Mouse (Mus musculus): ENCODE results near the gene Dlg2. TPM values are rescaled to one million over a fixed set of nuclear protein-coding genes. Genes with fewer than 3 reads are reported as not detected.

The Dlg2 gene
- polyA plus RNA-seq, 1 experiment, result 38.6 TPM

- TF ChIP-seq CTCF (IDR thresholded peaks at IDR 0.05; ENCODE audit: borderline replicate concordance, extremely low read depth, insufficient read depth, insufficient read length) (no peak), POLR2A (IDR thresholded peaks at IDR 0.05; ENCODE audit: borderline replicate concordance, extremely low read depth, insufficient read depth, insufficient read length, poor library complexity, severe bottlenecking) (no peak)
- no peak for DNase-seq (ENCODE audit: low read depth)
Measured at GRCm38 (mm10) chr7:92392052-92392640, 1915.7 kb downstream of the Dlg2 start.

GRCm38 (mm10) chr7:92396783-92397182 lies 1920.3 kb downstream of the Dlg2 start:
- DNase-seq (ENCODE audit: low read depth), result peak; percentile 15
- no peak for TF ChIP-seq CTCF (IDR thresholded peaks at IDR 0.05; ENCODE audit: borderline replicate concordance, extremely low read depth, insufficient read depth, insufficient read length)
- TF ChIP-seq POLR2A (IDR thresholded peaks at IDR 0.05; ENCODE audit: borderline replicate concordance, extremely low read depth, insufficient read depth, insufficient read length, poor library complexity, severe bottlenecking), result no peak

GRCm38 (mm10) chr7:92398841-92399240 lies 1922.4 kb downstream of the Dlg2 start:
- no peak for TF ChIP-seq POLR2A (IDR thresholded peaks at IDR 0.05; ENCODE audit: borderline replicate concordance, extremely low read depth, insufficient read depth, insufficient read length, poor library complexity, severe bottlenecking)
- no peak for TF ChIP-seq CTCF (IDR thresholded peaks at IDR 0.05; ENCODE audit: borderline replicate concordance, extremely low read depth, insufficient read depth, insufficient read length)
- DNase-seq (ENCODE audit: low read depth), result no peak

GRCm38 (mm10) chr7:92400551-92400950 lies 1924.1 kb downstream of the Dlg2 start:
- peak; percentile 61 for DNase-seq (ENCODE audit: low read depth)
- no peak for TF ChIP-seq CTCF (IDR thresholded peaks at IDR 0.05; ENCODE audit: borderline replicate concordance, extremely low read depth, insufficient read depth, insufficient read length)
- TF ChIP-seq POLR2A (IDR thresholded peaks at IDR 0.05; ENCODE audit: borderline replicate concordance, extremely low read depth, insufficient read depth, insufficient read length, poor library complexity, severe bottlenecking), result no peak

- DNase-seq (ENCODE audit: low read depth), result peak; percentile 81
- TF ChIP-seq POLR2A (IDR thresholded peaks at IDR 0.05; ENCODE audit: borderline replicate concordance, extremely low read depth, insufficient read depth, insufficient read length, poor library complexity, severe bottlenecking), result no peak
- no peak for TF ChIP-seq CTCF (IDR thresholded peaks at IDR 0.05; ENCODE audit: borderline replicate concordance, extremely low read depth, insufficient read depth, insufficient read length)
Measured at GRCm38 (mm10) chr7:92401001-92401688, 1924.7 kb downstream of the Dlg2 start.

GRCm38 (mm10) chr7:92408479-92408878 lies 1932.0 kb downstream of the Dlg2 start:
- no peak for TF ChIP-seq POLR2A (IDR thresholded peaks at IDR 0.05; ENCODE audit: borderline replicate concordance, extremely low read depth, insufficient read depth, insufficient read length, poor library complexity, severe bottlenecking)
- peak; percentile 17; the same call in 1 of the 2 replicates for TF ChIP-seq CTCF (IDR thresholded peaks at IDR 0.05; ENCODE audit: borderline replicate concordance, extremely low read depth, insufficient read depth, insufficient read length)
- DNase-seq (ENCODE audit: low read depth), result no peak

- no peak for TF ChIP-seq POLR2A (IDR thresholded peaks at IDR 0.05; ENCODE audit: borderline replicate concordance, extremely low read depth, insufficient read depth, insufficient read length, poor library complexity, severe bottlenecking)
- no peak for TF ChIP-seq CTCF (IDR thresholded peaks at IDR 0.05; ENCODE audit: borderline replicate concordance, extremely low read depth, insufficient read depth, insufficient read length)
- no peak for DNase-seq (ENCODE audit: low read depth)
Measured at GRCm38 (mm10) chr7:92420474-92420873, 1944.0 kb downstream of the Dlg2 start.

- DNase-seq (ENCODE audit: low read depth), result no peak
- TF ChIP-seq CTCF (IDR thresholded peaks at IDR 0.05; ENCODE audit: borderline replicate concordance, extremely low read depth, insufficient read depth, insufficient read length) (no peak), POLR2A (IDR thresholded peaks at IDR 0.05; ENCODE audit: borderline replicate concordance, extremely low read depth, insufficient read depth, insufficient read length, poor library complexity, severe bottlenecking) (no peak)
Measured at GRCm38 (mm10) chr7:92423017-92423416, 1946.5 kb downstream of the Dlg2 start.

- DNase-seq (ENCODE audit: low read depth), result peak; percentile 18
- no peak for TF ChIP-seq CTCF (IDR thresholded peaks at IDR 0.05; ENCODE audit: borderline replicate concordance, extremely low read depth, insufficient read depth, insufficient read length)
- TF ChIP-seq POLR2A (IDR thresholded peaks at IDR 0.05; ENCODE audit: borderline replicate concordance, extremely low read depth, insufficient read depth, insufficient read length, poor library complexity, severe bottlenecking), result no peak
Measured at GRCm38 (mm10) chr7:92424703-92425102, 1948.2 kb downstream of the Dlg2 start.

GRCm38 (mm10) chr7:92427280-92427679 lies 1950.8 kb downstream of the Dlg2 start:
- no peak for TF ChIP-seq POLR2A (IDR thresholded peaks at IDR 0.05; ENCODE audit: borderline replicate concordance, extremely low read depth, insufficient read depth, insufficient read length, poor library complexity, severe bottlenecking)
- no peak for TF ChIP-seq CTCF (IDR thresholded peaks at IDR 0.05; ENCODE audit: borderline replicate concordance, extremely low read depth, insufficient read depth, insufficient read length)

GRCm38 (mm10) chr7:92428629-92429028 lies 1952.2 kb downstream of the Dlg2 start:
- TF ChIP-seq CTCF (IDR thresholded peaks at IDR 0.05; ENCODE audit: borderline replicate concordance, extremely low read depth, insufficient read depth, insufficient read length) (no peak), POLR2A (IDR thresholded peaks at IDR 0.05; ENCODE audit: borderline replicate concordance, extremely low read depth, insufficient read depth, insufficient read length, poor library complexity, severe bottlenecking) (no peak)
- DNase-seq (ENCODE audit: low read depth), result no peak

More at GRCm38 (mm10) chr7:92427280-92427679, 1950.8 kb downstream of the Dlg2 start:
- DNase-seq (ENCODE audit: low read depth), result no peak

- no peak for DNase-seq (ENCODE audit: low read depth)
- TF ChIP-seq POLR2A (IDR thresholded peaks at IDR 0.05; ENCODE audit: borderline replicate concordance, extremely low read depth, insufficient read depth, insufficient read length, poor library complexity, severe bottlenecking) (no peak), CTCF (IDR thresholded peaks at IDR 0.05; ENCODE audit: borderline replicate concordance, extremely low read depth, insufficient read depth, insufficient read length) (no peak)
Measured at GRCm38 (mm10) chr7:92430254-92430653, 1953.8 kb downstream of the Dlg2 start.

Measured in brain, embryonic 14.5 days (tissue).